Mouse (Mus musculus): ENCODE results near the gene Bcar1.

- TF ChIP-seq CTCF (IDR thresholded peaks at IDR 0.05; ENCODE audit: control insufficient read depth, insufficient read depth, insufficient read length), result no peak
- TF ChIP-seq MYOD1 (IDR thresholded peaks at IDR 0.05; ENCODE audit: control insufficient read depth, insufficient read length, low read depth), result no peak
- no peak for TF ChIP-seq USF1 (IDR thresholded peaks at IDR 0.05; ENCODE audit: low read depth)
These were observed 7.8 kb downstream of the Bcar1 start for GRCm38 (mm10) chr8:111735791-111736190.
